Mouse (Mus musculus): ENCODE data around the gene 4930564D02Rik. TPM values are rescaled to one million over a fixed set of nuclear protein-coding genes. Genes with fewer than 3 reads are reported as not detected.
A peak's percentile ranks its signal among the peaks of the same experiment; 100 is the strongest.

Gene 4930564D02Rik
- polyA plus RNA-seq, 2 experiments: not detected

- Histone ChIP-seq H3K27me3 (ENCODE audit: control insufficient read depth, insufficient read depth, low read length) (no peaks in the 10 kb centered on the region), H3K9me3 (ENCODE audit: control insufficient read depth, low read length) (no peaks in the 10 kb centered on the region), H3K27ac (no peak overlapping the region), H3K4me1 (replicated peaks; ENCODE audit: control insufficient read depth in 2 of 2, insufficient read depth in 2 of 2, low read length in 1 of 2) (no peaks in the 10 kb centered on the region), H3K36me3 (replicated peaks; ENCODE audit: control insufficient read depth, insufficient read depth, low read depth) (no peaks in the 10 kb centered on the region), H3K4me3 (ENCODE audit: insufficient read depth in 1 of 2, low read depth in 2 of 2, low read length in 2 of 2) (no peak overlapping the region), H3K9ac (replicated peaks) (no peak overlapping the region), H3K4me2 (ENCODE audit: low read depth) (no peak overlapping the region)
- WGBS (ENCODE audit: insufficient replicate concordance): 32% methylated on average over 7 of the region's 7 CpGs
- TF ChIP-seq CTCF (IDR thresholded peaks at IDR 0.05; ENCODE audit: low read depth) (peak; percentile 69), EP300 (IDR thresholded peaks at IDR 0.05; ENCODE audit: low read depth) (no peak)
- ATAC-seq (ENCODE audit: insufficient read depth): no peak; the same call in 1 of the 2 replicates
- DNase-seq (ENCODE audit: low read depth in 3 of 3, low spot score in 3 of 3): no peak
Observed at GRCm38 (mm10) chr3:105078231-105078826, 11.7 kb downstream of the 4930564D02Rik start.

GRCm38 (mm10) chr3:105087344-105087743 is 20.7 kb downstream of the 4930564D02Rik start:
- H3K4me1 ChIP-seq (replicated peaks; ENCODE audit: control insufficient read depth in 2 of 2, insufficient read depth in 2 of 2, low read length in 1 of 2): 0 out of 4 replicates have a peak, but pooled peaks cover 0 to 2% of the 10 kb centered on the region in 2 experiments
- DNase-seq (ENCODE audit: low read depth in 3 of 3, low spot score in 3 of 3) (no peak), ATAC-seq (ENCODE audit: insufficient read depth) (no peak)
- no peak overlapping the region for H3K9ac ChIP-seq (replicated peaks)
- no peaks in the 10 kb centered on the region for H3K27me3 ChIP-seq (ENCODE audit: control insufficient read depth, insufficient read depth, low read length)
- TF ChIP-seq CTCF (IDR thresholded peaks at IDR 0.05; ENCODE audit: low read depth) (no peak), EP300 (IDR thresholded peaks at IDR 0.05; ENCODE audit: low read depth) (no peak)
- H3K9me3 ChIP-seq (ENCODE audit: control insufficient read depth, low read length): no peaks in the 10 kb centered on the region
- H3K4me2 ChIP-seq (ENCODE audit: low read depth): no peak overlapping the region
- no peaks in the 10 kb centered on the region for H3K36me3 ChIP-seq (replicated peaks; ENCODE audit: control insufficient read depth, insufficient read depth, low read depth)
- H3K4me3 ChIP-seq (ENCODE audit: insufficient read depth in 1 of 2, low read depth in 2 of 2, low read length in 2 of 2): no peak overlapping the region
- H3K27ac ChIP-seq: no peak overlapping the region
- 18% methylated on average over 3 of the region's 3 CpGs for WGBS (ENCODE audit: insufficient replicate concordance)

GRCm38 (mm10) chr3:105088638-105089037 is 22.0 kb downstream of the 4930564D02Rik start:
- WGBS (ENCODE audit: insufficient replicate concordance): 60% methylated on average over 2 of the region's 2 CpGs
- ATAC-seq (ENCODE audit: insufficient read depth) (no peak), DNase-seq (ENCODE audit: low read depth in 3 of 3, low spot score in 3 of 3) (no peak)
- Histone ChIP-seq H3K9ac (replicated peaks) (no peak overlapping the region), H3K4me3 (ENCODE audit: insufficient read depth in 1 of 2, low read depth in 2 of 2, low read length in 2 of 2) (no peak overlapping the region), H3K27me3 (ENCODE audit: control insufficient read depth, insufficient read depth, low read length) (no peaks in the 10 kb centered on the region), H3K4me2 (ENCODE audit: low read depth) (no peak overlapping the region), H3K27ac (no peak overlapping the region), H3K4me1 (replicated peaks; ENCODE audit: control insufficient read depth in 2 of 2, insufficient read depth in 2 of 2, low read length in 1 of 2) (0 out of 4 replicates have a peak, but pooled peaks cover 0 to 2% of the 10 kb centered on the region in 2 experiments), H3K9me3 (ENCODE audit: control insufficient read depth, low read length) (no peaks in the 10 kb centered on the region), H3K36me3 (replicated peaks; ENCODE audit: control insufficient read depth, insufficient read depth, low read depth) (no peaks in the 10 kb centered on the region)
- TF ChIP-seq EP300 (IDR thresholded peaks at IDR 0.05; ENCODE audit: low read depth) (no peak), CTCF (IDR thresholded peaks at IDR 0.05; ENCODE audit: low read depth) (no peak)

- ATAC-seq (ENCODE audit: insufficient read depth): no peak
- no peaks in the 10 kb centered on the region for H3K27me3 ChIP-seq (ENCODE audit: control insufficient read depth, insufficient read depth, low read length)
Observed at GRCm38 (mm10) chr3:105090147-105090546, 23.5 kb downstream of the 4930564D02Rik start.

GRCm38 (mm10) chr3:105090981-105091380 is 24.3 kb downstream of the 4930564D02Rik start:
- Histone ChIP-seq H3K9me3 (ENCODE audit: control insufficient read depth, low read length) (no peaks in the 10 kb centered on the region), H3K27me3 (ENCODE audit: control insufficient read depth, insufficient read depth, low read length) (no peaks in the 10 kb centered on the region), H3K4me3 (ENCODE audit: insufficient read depth in 1 of 2, low read depth in 2 of 2, low read length in 2 of 2) (no peak overlapping the region), H3K4me1 (replicated peaks; ENCODE audit: control insufficient read depth in 2 of 2, insufficient read depth in 2 of 2, low read length in 1 of 2) (0 out of 4 replicates have a peak, but pooled peaks cover 0 to 2% of the 10 kb centered on the region in 2 experiments), H3K4me2 (ENCODE audit: low read depth) (no peak overlapping the region), H3K9ac (replicated peaks) (no peak overlapping the region), H3K36me3 (replicated peaks; ENCODE audit: control insufficient read depth, insufficient read depth, low read depth) (no peaks in the 10 kb centered on the region), H3K27ac (no peak overlapping the region)
- DNase-seq (ENCODE audit: low read depth in 3 of 3, low spot score in 3 of 3): no peak
- WGBS (ENCODE audit: insufficient replicate concordance): 21% methylated on average over 3 of the region's 3 CpGs
- TF ChIP-seq EP300 (IDR thresholded peaks at IDR 0.05; ENCODE audit: low read depth) (no peak), CTCF (IDR thresholded peaks at IDR 0.05; ENCODE audit: low read depth) (peak; percentile 54)
- no peak for ATAC-seq (ENCODE audit: insufficient read depth)

More at GRCm38 (mm10) chr3:105090147-105090546, 23.5 kb downstream of the 4930564D02Rik start:
- Histone ChIP-seq H3K9me3 (ENCODE audit: control insufficient read depth, low read length) (no peaks in the 10 kb centered on the region), H3K4me2 (ENCODE audit: low read depth) (no peak overlapping the region), H3K9ac (replicated peaks) (no peak overlapping the region), H3K4me1 (replicated peaks; ENCODE audit: control insufficient read depth in 2 of 2, insufficient read depth in 2 of 2, low read length in 1 of 2) (0 out of 4 replicates have a peak, but pooled peaks cover 0 to 2% of the 10 kb centered on the region in 2 experiments), H3K36me3 (replicated peaks; ENCODE audit: control insufficient read depth, insufficient read depth, low read depth) (no peaks in the 10 kb centered on the region), H3K4me3 (ENCODE audit: insufficient read depth in 1 of 2, low read depth in 2 of 2, low read length in 2 of 2) (no peak overlapping the region), H3K27ac (no peak overlapping the region)
- no peak for DNase-seq (ENCODE audit: low read depth in 3 of 3, low spot score in 3 of 3)
- TF ChIP-seq EP300 (IDR thresholded peaks at IDR 0.05; ENCODE audit: low read depth) (no peak), CTCF (IDR thresholded peaks at IDR 0.05; ENCODE audit: low read depth) (no peak)
- 55% methylated on average over 7 of the region's 7 CpGs for WGBS (ENCODE audit: insufficient replicate concordance)

All from liver, embryonic 14.5 days (tissue).